Mouse (Mus musculus) WW6 (cell line): Measurements from ENCODE around the gene Arhgap10.

Experiments
- DNase-seq: peaks from one replicate; pipeline ENCODE4 v3.0.0-alpha.2; 2013; ENCODE audit warnings: low read depth, low spot score

Gene Arhgap10

GRCm38 (mm10) chr8:77486749-77487148 lies 31.0 kb downstream of the Arhgap10 start:
- no peak for DNase-seq

- DNase-seq: no peak
These were observed 32.9 kb downstream of the Arhgap10 start for GRCm38 (mm10) chr8:77484817-77485216.

- no peak for DNase-seq
These were observed 33.5 kb downstream of the Arhgap10 start for GRCm38 (mm10) chr8:77484266-77484665.

- DNase-seq: no peak
These were observed 34.1 kb downstream of the Arhgap10 start for GRCm38 (mm10) chr8:77483676-77484075.

GRCm38 (mm10) chr8:77481791-77482190 lies 36.0 kb downstream of the Arhgap10 start:
- DNase-seq: no peak

DNA sequence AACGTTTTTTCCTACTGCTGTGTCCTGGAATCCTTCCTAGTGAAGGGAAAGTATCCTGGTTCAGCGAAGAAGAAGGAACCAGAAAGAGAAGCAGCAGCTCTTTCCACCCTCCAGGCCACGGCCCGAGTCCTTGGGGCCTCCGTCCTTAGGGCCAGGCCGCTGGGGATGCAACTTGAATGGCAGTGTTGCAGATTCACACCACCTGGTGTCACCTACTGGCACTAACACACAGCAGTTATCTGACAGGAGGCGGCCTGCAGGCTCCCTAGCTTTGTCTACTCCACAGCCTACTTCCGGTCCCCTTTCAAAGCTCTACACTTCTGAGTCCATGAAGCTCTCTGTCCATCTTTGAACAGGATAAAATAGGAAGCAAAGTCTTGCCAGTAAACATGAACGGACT lies 37.8 kb downstream of the Arhgap10 start:
- DNase-seq: no peak

DNA sequence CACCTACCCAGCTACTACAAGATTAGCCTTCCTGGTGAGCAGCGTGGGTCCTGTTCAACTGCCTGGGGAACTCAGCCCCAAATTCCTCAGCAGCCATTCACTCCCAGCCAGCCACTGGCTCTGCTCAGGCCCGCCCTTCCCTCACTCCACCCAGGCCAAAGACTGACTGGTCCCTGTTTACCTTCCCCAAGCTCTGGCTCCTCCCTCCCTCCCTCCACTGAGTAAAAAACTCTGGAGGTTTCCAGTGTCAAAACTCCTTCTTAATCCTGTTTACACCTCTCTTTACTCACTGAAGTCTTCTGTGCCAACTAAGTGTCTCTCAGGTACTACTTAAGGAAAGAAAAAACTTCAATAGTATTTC lies 38.9 kb downstream of the Arhgap10 start:
- DNase-seq: no peak

GRCm38 (mm10) chr8:77478155-77478912 lies 39.4 kb downstream of the Arhgap10 start:
- no peak for DNase-seq

- no peak for DNase-seq
These were observed 40.1 kb downstream of the Arhgap10 start for GRCm38 (mm10) chr8:77477684-77478083.

GRCm38 (mm10) chr8:77474614-77475013 lies 43.1 kb downstream of the Arhgap10 start:
- no peak for DNase-seq

DNA sequence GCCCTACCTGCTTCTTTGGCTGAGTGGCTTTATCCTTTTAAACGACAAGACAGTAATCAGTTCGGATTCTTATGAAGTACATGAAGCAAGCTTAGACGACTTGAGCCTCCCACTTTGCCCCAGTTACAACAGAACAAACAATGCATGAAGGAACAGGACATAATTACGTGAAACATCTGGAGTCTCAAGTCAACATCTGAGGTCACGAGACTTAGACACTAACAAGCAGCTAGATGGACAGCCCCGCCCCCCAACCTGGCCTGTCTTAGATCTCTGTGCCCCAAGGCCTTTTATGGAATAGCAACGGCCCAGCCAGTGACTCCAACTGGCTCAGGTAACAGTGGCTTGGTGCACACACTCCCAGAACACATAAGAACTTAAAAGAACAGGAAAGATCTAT lies 44.0 kb downstream of the Arhgap10 start:
- no peak for DNase-seq

DNA sequence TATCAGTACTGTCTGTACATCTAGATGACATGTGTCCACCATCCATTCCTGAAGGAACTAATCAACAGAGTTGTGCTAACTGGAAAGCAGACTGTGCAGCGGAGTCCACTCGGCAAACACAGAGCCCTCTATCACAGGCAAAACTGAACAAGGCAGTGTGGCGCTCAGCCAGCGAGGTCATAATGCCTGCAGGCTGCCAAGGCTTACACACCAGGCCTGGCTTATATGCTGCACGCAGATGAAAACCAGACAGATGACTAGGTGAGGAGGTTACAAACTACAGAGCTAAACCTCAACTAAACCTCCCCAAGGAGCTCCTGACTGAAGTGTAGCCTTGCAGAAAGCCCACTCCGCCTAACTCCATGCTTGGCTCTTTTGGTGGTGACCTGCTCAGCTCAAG lies 44.4 kb downstream of the Arhgap10 start:
- no peak for DNase-seq

- DNase-seq: no peak
These were observed 56.4 kb downstream of the Arhgap10 start for GRCm38 (mm10) chr8:77461392-77461791.

GRCm38 (mm10) chr8:77460363-77460762 lies 57.4 kb downstream of the Arhgap10 start:
- DNase-seq: no peak

DNA sequence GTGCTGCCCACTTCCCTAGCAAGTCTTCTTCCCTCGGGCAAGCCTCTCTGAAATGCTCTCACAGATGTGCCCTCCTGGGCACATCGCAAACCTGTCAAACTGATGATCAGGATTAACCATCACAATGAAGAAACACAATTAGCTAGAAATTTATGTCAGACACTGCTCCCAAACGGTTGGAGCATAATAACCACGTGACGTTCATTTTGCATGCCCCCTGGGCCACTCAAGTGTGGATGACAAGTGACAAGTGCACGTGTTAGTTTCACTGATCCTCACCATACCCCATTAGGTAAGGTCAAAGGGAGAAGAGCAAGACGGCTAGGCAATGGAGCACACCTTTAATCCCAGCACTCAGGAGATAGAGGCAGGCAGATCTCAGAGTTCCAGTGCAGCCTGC lies 58.1 kb downstream of the Arhgap10 start:
- DNase-seq: no peak

DNA sequence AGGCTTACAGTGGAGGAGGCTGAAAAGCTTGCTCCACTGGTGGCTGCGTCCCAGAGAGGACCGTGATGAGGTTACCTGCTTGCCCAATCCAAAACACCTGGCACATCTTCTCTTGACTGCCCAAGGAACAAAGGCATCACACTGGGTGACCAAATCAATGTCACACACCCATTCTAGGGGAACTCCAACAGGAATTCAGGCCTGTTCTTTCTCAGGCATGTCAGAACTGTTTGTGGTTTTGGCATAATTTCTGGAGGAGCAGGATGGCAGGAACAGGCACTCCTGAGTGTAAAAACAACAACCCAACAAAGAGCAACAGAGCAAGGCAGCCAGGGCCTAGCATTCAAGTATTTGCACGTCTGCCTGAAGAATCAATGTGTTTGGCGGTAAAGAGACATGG lies 59.2 kb downstream of the Arhgap10 start:
- no peak for DNase-seq

GRCm38 (mm10) chr8:77456263-77456662 lies 61.5 kb downstream of the Arhgap10 start:
- no peak for DNase-seq

DNA sequence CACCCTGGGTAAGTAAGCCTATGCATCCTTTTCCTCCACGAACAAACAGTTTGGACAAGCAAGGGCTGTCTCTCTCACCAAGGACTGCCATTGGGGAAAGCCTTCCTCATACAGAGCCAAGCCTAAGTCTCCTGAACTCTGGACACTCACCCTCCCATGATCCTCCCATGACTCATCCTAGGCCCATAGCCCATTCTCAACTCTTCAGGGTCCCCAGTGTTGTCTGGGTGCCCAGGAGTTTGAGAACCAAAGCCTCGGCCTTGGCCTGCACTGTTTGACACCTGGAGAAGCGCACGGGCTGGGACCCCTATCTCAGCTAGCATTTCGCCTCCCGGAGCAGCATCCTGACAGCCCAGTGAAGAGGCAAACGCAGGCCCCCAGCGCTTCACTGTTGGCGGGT lies 63.9 kb downstream of the Arhgap10 start:
- DNase-seq: no peak

DNA sequence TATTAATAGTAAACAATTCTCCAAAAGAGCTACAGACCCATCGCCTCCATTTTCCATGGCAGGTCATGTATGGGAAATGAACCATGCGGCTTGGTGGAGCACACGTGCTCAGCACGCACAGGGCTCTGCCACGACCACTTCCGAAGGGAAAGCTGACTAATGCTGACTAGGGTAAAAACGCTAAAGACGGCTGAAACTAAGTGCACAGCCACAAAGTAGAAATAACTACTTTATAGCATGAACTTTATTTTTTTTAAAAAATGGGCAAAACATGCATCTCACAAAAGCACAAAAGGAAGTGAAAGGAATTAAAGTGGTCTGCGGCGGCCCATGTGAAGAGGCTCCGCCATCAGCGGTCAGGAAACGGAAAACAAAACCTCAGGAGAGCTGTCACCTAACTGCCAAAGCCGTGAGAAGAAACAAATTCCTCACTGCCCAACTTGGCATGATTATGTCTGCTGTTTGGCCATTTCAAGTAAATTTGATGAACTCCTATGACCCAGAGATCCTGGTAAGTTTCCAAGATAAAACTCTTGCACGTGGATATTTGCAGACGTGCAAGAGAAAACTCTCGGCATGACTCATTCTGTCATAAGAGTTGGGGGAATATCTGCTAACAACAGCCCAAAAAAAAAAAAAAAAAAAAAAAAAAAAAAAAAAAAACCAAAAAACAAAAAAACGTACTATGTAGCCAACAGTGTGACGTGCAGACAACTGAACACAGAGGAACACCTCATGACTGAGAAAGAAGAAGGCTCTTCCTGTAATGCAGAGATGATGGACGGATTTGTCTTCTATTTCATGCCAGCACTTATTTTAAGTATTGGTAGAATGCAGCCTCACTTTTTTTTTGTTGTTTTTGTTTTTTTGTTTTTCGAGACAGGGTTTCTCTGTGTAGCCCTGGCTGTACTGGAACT lies 66.0 kb downstream of the Arhgap10 start:
- no peak for DNase-seq

GRCm38 (mm10) chr8:77451052-77451451 lies 66.7 kb downstream of the Arhgap10 start:
- DNase-seq: no peak

DNA sequence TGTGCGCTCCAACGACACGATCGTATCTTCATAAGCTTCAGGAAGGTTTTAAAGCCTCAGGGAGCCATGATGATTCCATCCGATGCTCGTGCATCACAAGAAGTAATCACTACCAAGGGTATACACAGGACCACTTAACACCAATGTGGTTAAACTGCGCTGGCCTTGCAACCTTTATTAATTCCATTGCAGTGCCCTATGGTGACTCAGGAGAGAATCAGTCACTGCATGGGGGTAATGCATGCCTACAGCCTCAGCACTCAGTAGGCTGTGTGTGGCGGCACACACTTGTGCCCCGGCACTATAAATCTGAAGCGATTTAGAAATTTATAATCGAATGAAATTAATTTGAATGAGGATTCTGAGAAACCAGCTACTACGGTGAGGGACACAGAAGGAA lies 71.5 kb downstream of the Arhgap10 start:
- no peak for DNase-seq

- no peak for DNase-seq
These were observed 72.1 kb downstream of the Arhgap10 start for GRCm38 (mm10) chr8:77445642-77446041.
